Mouse (Mus musculus) left cerebral cortex, postnatal 10 days (tissue): ENCODE results near the gene Plxna2. TPM values are rescaled to one million over a fixed set of nuclear protein-coding genes. Genes with fewer than 3 reads are reported as not detected.

Experiments used
- DNase-seq, 2 experiments: peaks; one replicate each; pipeline ENCODE4 v3.0.0; 2021 to 2022; ENCODE audit warnings: low spot score in 2 of 2, mixed read lengths in 1 of 2; ENCODE audit errors: extremely low spot score in 1 of 2
- intact Hi-C: fragments of 180-260 bp; cut with DNase I; formaldehyde crosslinking; loops from one replicate; pipeline ENCODE4 v1.15.1; 2025
- microRNA-seq: library from miRNA; unstranded; fragments of <30 nt; microRNA quantifications from one replicate; pipeline ENCODE4 v1.2.0, GENCODE M21; 2022
- total RNA-seq, 2 experiments: library from RNA; stranded (reverse); gene quantifications; 2 replicates each; pipeline ENCODE4 v1.2.3; 2021

Gene Plxna2
- total RNA-seq, 2 experiments from 2014 or later = 97.9 to 99.8 TPM

- no peak for DNase-seq
- intact Hi-C loops = loop anchor here (5.0 kb wide), 1 partner anchor 127 kb away; no protein-coding TSS in a partner anchor
Measured at GRCm38 (mm10) chr1:194835238-194835637, 217.2 kb downstream of the Plxna2 start.

- intact Hi-C loops = loop anchor here (5.0 kb wide), 1 partner anchor 126 kb away; no protein-coding TSS in a partner anchor
- no peak for DNase-seq
Measured at GRCm38 (mm10) chr1:194836182-194836581, 218.2 kb downstream of the Plxna2 start.

- DNase-seq = no peak
- intact Hi-C loops = loop anchor here (5.0 kb wide), 1 partner anchor 126 kb away; no protein-coding TSS in a partner anchor
Measured at GRCm38 (mm10) chr1:194836671-194837070, 218.7 kb downstream of the Plxna2 start.

GRCm38 (mm10) chr1:194839230-194839910, 221.4 kb downstream of the Plxna2 start:
- intact Hi-C loops = loop anchor here (5.0 kb wide), 1 partner anchor 123 kb away; no protein-coding TSS in a partner anchor

GRCm38 (mm10) chr1:194843020-194843419, 225.0 kb downstream of the Plxna2 start:
- intact Hi-C loops = no loop called here
- DNase-seq = no peak

More at GRCm38 (mm10) chr1:194839230-194839910, 221.4 kb downstream of the Plxna2 start:
- DNase-seq = peak in 1 of 2 experiments; percentile 46

- intact Hi-C loops = no loop called here
- DNase-seq = no peak
Measured at GRCm38 (mm10) chr1:194847014-194847413, 229.0 kb downstream of the Plxna2 start.

GRCm38 (mm10) chr1:194851242-194852064, 233.4 kb downstream of the Plxna2 start:
- intact Hi-C loops = no loop called here
- DNase-seq = no peak

- no peak for DNase-seq
- intact Hi-C loops = no loop called here
Measured at GRCm38 (mm10) chr1:194852065-194852358, 234.0 kb downstream of the Plxna2 start.

Small RNA genes within 50 kb of the gene (microRNA-seq; reads per million reads assigned to microRNA genes)
- gene Mir3962 = not detected
